Mouse (Mus musculus) cerebellum, adult 11-12 months (tissue): ENCODE data around the gene Lrrfip1.
A peak's percentile ranks its signal among the peaks of the same experiment; 100 is the strongest.

Source experiments
- DNase-seq: peaks from one replicate; pipeline ENCODE4 v3.0.0; 2022

Lrrfip1 gene

GRCm38 (mm10) chr1:91026945-91027344, 28.4 kb downstream of the Lrrfip1 start:
- no peak for DNase-seq

GRCm38 (mm10) chr1:91030383-91030782, 31.8 kb downstream of the Lrrfip1 start:
- no peak for DNase-seq

GRCm38 (mm10) chr1:91031547-91031946, 33.0 kb downstream of the Lrrfip1 start:
- no peak for DNase-seq

- no peak for DNase-seq
Measured at GRCm38 (mm10) chr1:91032393-91032971, 33.9 kb downstream of the Lrrfip1 start.

GRCm38 (mm10) chr1:91034547-91034946, 36.0 kb downstream of the Lrrfip1 start:
- DNase-seq, result no peak

GRCm38 (mm10) chr1:91035266-91035665, 36.7 kb downstream of the Lrrfip1 start:
- DNase-seq, result no peak

GRCm38 (mm10) chr1:91037213-91037612, 38.7 kb downstream of the Lrrfip1 start:
- DNase-seq, result no peak

GRCm38 (mm10) chr1:91038010-91038409, 39.5 kb downstream of the Lrrfip1 start:
- DNase-seq, result no peak

GRCm38 (mm10) chr1:91038531-91038930, 40.0 kb downstream of the Lrrfip1 start:
- DNase-seq, result no peak

- no peak for DNase-seq
Measured at GRCm38 (mm10) chr1:91041605-91042004, 43.1 kb downstream of the Lrrfip1 start.

GRCm38 (mm10) chr1:91043191-91043590, 44.7 kb downstream of the Lrrfip1 start:
- no peak for DNase-seq

- no peak for DNase-seq
Measured at GRCm38 (mm10) chr1:91044176-91044575, 45.6 kb downstream of the Lrrfip1 start.

GRCm38 (mm10) chr1:91044648-91045047, 46.1 kb downstream of the Lrrfip1 start:
- no peak for DNase-seq

GRCm38 (mm10) chr1:91046237-91046636, 47.7 kb downstream of the Lrrfip1 start:
- no peak for DNase-seq

- no peak for DNase-seq
Measured at GRCm38 (mm10) chr1:91049296-91049695, 50.8 kb downstream of the Lrrfip1 start.

- no peak for DNase-seq
Measured at GRCm38 (mm10) chr1:91051461-91052094, 53.0 kb downstream of the Lrrfip1 start.

GRCm38 (mm10) chr1:91052747-91053181, 54.2 kb downstream of the Lrrfip1 start:
- peak; percentile 20 for DNase-seq

GRCm38 (mm10) chr1:91053218-91054073, 54.9 kb downstream of the Lrrfip1 start:
- no peak for DNase-seq

GRCm38 (mm10) chr1:91054074-91054471, 55.5 kb downstream of the Lrrfip1 start:
- no peak for DNase-seq

GRCm38 (mm10) chr1:91054815-91055214, 56.3 kb downstream of the Lrrfip1 start:
- DNase-seq, result no peak

GRCm38 (mm10) chr1:91055744-91056143, 57.2 kb downstream of the Lrrfip1 start:
- DNase-seq, result no peak

GRCm38 (mm10) chr1:91056416-91056815, 57.9 kb downstream of the Lrrfip1 start:
- no peak for DNase-seq

- DNase-seq, result no peak
Measured at GRCm38 (mm10) chr1:91057311-91058245, 59.0 kb downstream of the Lrrfip1 start.
